Mouse (Mus musculus) ES-E14 (cell line): Measurements from ENCODE around the gene Rnf222.

Source experiments
- CHD2 ChIP-seq: IDR thresholded peaks from 2 replicates; pipeline ENCODE4 v1.6.1; 2014; ENCODE audit warnings: mild to moderate bottlenecking, low read depth, low read length, inconsistent platforms
- HCFC1 ChIP-seq: IDR thresholded peaks from 2 replicates; pipeline ENCODE4 v1.6.1; 2012; ENCODE audit warnings: low read length, inconsistent platforms, borderline replicate concordance; ENCODE audit not compliant: insufficient read depth
- ZC3H11A ChIP-seq: IDR thresholded peaks from 2 replicates; pipeline ENCODE4 v1.6.1; 2012; ENCODE audit warnings: low read depth, mild to moderate bottlenecking, inconsistent platforms, low read length, borderline replicate concordance
- ZNF384 ChIP-seq: IDR thresholded peaks from 2 replicates; pipeline ENCODE4 v1.6.1; 2012; ENCODE audit warnings: low read depth, low read length, inconsistent platforms

GRCm38 (mm10) chr11:68862260-68862659 is 26.1 kb upstream of the Rnf222 start:
- TF ChIP-seq ZC3H11A (no peak), CHD2 (no peak), ZNF384 (no peak), HCFC1 (no peak)
